Mouse (Mus musculus): ENCODE data around the gene Methig1.
A peak's percentile ranks its signal among the peaks of the same experiment; 100 is the strongest.

GRCm38 (mm10) chr15:100422899-100423860 is 70.2 kb downstream of the Methig1 start:
- peak; percentile 56; the same call in 1 of the 2 replicates for TF ChIP-seq USF1 (IDR thresholded peaks at IDR 0.05; ENCODE audit: low read depth, low read length)
- peak; percentile 86; the same call in 1 of the 2 replicates for TF ChIP-seq POLR2AphosphoS2 (IDR thresholded peaks at IDR 0.05; ENCODE audit: low read length)
- no peak for TF ChIP-seq CTCF (IDR thresholded peaks at IDR 0.05 in 2 of 3, conservative IDR thresholded peaks at IDR 0.05 in 1 of 3; ENCODE audit: control insufficient read depth in 1 of 3, insufficient read depth in 1 of 3, low read depth in 2 of 3, low read length in 3 of 3, poor library complexity in 1 of 3, severe bottlenecking in 1 of 3)
- TF ChIP-seq POLR2A (IDR thresholded peaks at IDR 0.05; ENCODE audit: control insufficient read depth in 1 of 2, insufficient read depth in 1 of 2, low read depth in 1 of 2, low read length in 2 of 2, poor library complexity in 1 of 2), result peak; percentile 98 to 99
- peak; percentile 6; the same call in 1 of the 2 replicates for TF ChIP-seq MAX (IDR thresholded peaks at IDR 0.05; ENCODE audit: low read length)
- no peak for TF ChIP-seq EP300 (IDR thresholded peaks at IDR 0.05; ENCODE audit: low read depth in 1 of 2, low read length in 2 of 2)
- no peak for TF ChIP-seq SMC3 (IDR thresholded peaks at IDR 0.05; ENCODE audit: low read depth, low read length)
